Mouse (Mus musculus) cerebellum, adult 2 months (tissue): Measurements from ENCODE around the gene Gm3839. TPM values are rescaled to one million over a fixed set of nuclear protein-coding genes. Genes with fewer than 3 reads are reported as not detected.

ENCODE experiments used
- DNase-seq, 2 experiments: peaks; one replicate each; pipeline ENCODE4 v3.0.0; 2021
- H3K27ac ChIP-seq: fragments of 200-500 bp; 2 replicates; pipeline ENCODE4 v1.5.1; 2012; ENCODE audit warnings: low read length, control low read depth, inconsistent platforms; ENCODE audit not compliant: insufficient read depth
- H3K27me3 ChIP-seq: fragments of 200-500 bp; 2 replicates; pipeline ENCODE4 v1.6.1; 2012; ENCODE audit warnings: inconsistent platforms, mild to moderate bottlenecking, low read length, moderate library complexity; ENCODE audit not compliant: control insufficient read depth, insufficient read depth
- H3K4me1 ChIP-seq: fragments of 200-500 bp; 2 replicates; pipeline ENCODE4 v1.6.1; 2011; ENCODE audit warnings: low read length; ENCODE audit not compliant: control insufficient read depth, insufficient read depth
- H3K4me3 ChIP-seq: fragments of 200-500 bp; replicated peaks from 2 replicates; pipeline ENCODE3; 2011; ENCODE audit warnings: mild to moderate bottlenecking, low read depth, low read length, control low read depth; ENCODE audit not compliant: insufficient read depth
- CTCF ChIP-seq: fragments of 200-500 bp; IDR thresholded peaks from 2 replicates; pipeline ENCODE4 v1.5.1; 2011; ENCODE audit warnings: low read depth, mild to moderate bottlenecking, control low read depth, low read length, moderate library complexity, borderline replicate concordance; ENCODE audit not compliant: insufficient read depth
- POLR2A ChIP-seq: fragments of 200-500 bp; IDR thresholded peaks from 2 replicates; pipeline ENCODE4 v1.6.1; 2011; ENCODE audit warnings: low read length, control low read depth, borderline replicate concordance; ENCODE audit not compliant: insufficient read depth
- WGBS: fragments of 180-500 bp; shearing (Covaris S2); methylation state at CpG from one replicate; pipeline ENCODE4 v1.1.7; 2018; 5-methylcytosine and 5-hydroxymethylcytosine counted together
- polyA plus RNA-seq: library from polyadenylated mRNA; depleted of rRNA; stranded (reverse); fragments of >200 nt; gene quantifications from 2 replicates; pipeline ENCODE4 v1.2.3, GENCODE M21; 2012; rRNA removed

The Gm3839 gene
- polyA plus RNA-seq, 1 experiment = 1.1 TPM

DNA sequence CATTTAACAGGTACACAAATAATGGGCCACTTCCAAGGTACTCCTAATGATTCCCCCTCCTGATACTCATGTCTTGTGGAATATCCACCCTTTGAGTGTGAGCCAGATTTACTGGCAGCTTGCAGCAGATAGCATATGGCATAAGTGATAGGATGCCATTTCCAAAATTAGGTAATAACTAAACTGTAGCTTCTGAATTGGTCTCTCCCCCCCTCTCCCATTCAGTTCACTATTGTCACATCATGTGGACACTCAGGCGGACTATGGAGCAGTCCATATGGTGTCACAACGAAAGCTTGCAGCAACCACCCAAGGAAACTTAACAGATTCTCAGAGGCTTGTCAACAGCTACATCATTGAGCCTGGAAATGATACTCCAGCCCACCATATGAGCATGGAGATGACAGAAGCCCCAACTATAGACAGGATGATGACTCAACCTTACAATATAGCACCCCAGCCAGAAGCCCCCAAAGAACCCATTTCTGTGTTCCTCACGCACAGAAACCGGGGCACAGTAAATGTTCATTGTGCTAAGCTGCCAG is 99.3 kb downstream of the Gm3839 start:
- no peak overlapping the region for H3K27ac ChIP-seq
- TF ChIP-seq CTCF (no peak), POLR2A (no peak)
- H3K4me1 ChIP-seq = no peaks in the 10 kb centered on the region
- DNase-seq = peak in 1 of 2 experiments; percentile 12
- no peak overlapping the region for H3K4me3 ChIP-seq
- WGBS = 39% methylated on average over 4 of the region's 4 CpGs
- H3K27me3 ChIP-seq = no peaks in the 10 kb centered on the region

DNA sequence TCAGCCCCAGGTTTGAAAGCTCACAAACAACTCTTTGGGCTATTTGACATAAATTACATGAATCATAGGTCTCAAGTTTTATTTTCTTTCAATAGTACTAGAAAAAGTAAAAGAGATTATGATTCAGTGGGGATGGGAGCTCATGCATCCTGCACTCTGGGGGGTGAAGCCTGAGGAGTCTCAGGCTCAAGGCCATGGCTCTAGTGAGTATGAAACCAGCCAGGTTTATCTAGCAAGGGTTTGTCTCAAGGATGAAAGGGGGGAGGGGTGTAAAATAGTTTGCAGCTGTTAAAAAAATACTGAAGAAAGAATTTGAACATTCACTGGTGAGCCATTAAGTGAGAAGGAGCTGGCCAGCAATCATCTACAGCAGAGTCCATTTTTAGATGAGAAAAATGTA is 108.5 kb downstream of the Gm3839 start:
- no peaks in the 10 kb centered on the region for H3K4me1 ChIP-seq
- no peak overlapping the region for H3K27ac ChIP-seq
- H3K4me3 ChIP-seq = no peak overlapping the region
- H3K27me3 ChIP-seq = no peaks in the 10 kb centered on the region
- no peak for DNase-seq
- TF ChIP-seq CTCF (no peak), POLR2A (no peak)

DNA sequence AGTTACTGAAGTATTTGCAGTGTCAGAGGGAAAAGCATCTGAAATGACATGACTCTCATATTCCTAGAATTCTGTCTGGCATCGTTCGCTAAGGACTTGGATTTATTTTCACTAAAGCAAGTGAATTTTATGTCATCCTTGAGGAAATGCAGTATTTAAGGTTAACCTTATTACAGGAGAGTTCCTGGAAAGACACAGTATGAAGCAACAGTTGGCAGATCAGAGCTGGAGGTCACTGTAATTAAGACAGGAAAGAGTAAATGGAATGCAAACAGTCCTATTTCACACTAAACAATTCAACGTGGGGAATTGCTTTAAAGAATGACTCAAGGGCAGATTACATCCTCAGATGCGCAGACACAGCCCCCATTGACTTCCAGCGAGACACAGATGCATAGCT is 112.0 kb downstream of the Gm3839 start:
- Histone ChIP-seq H3K27me3 (no peaks in the 10 kb centered on the region), H3K4me3 (no peak overlapping the region), H3K27ac (no peak overlapping the region), H3K4me1 (no peaks in the 10 kb centered on the region)
- 74% methylated on average over 5 of the region's 5 CpGs for WGBS
- DNase-seq = no peak
- TF ChIP-seq POLR2A = no peak
- no peak for TF ChIP-seq CTCF

DNA sequence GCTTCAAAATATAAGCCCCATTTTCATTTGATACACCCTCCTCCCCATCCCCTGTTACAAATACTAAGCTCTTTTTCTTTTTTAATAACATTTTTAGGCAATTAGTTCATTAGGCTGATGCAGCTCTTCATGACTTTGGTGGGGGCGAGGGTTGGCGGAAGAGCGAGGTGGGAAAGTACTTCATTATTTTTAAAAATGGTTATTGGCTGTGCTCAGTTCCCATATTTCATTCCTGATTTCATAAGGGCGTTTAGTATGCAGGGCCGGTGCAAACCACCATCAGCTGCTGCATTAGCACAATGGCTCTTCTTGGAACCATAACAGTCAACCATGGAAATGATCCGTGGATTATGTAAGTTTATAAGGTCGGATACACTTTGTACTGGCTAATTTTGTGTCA is 124.4 kb downstream of the Gm3839 start:
- Histone ChIP-seq H3K27ac (no peak overlapping the region), H3K4me1 (no peaks in the 10 kb centered on the region), H3K27me3 (no peaks in the 10 kb centered on the region), H3K4me3 (no peak overlapping the region)
- DNase-seq = no peak
- no peak for TF ChIP-seq CTCF
- no peak for TF ChIP-seq POLR2A
- 83% methylated on average over 7 of the region's 7 CpGs for WGBS

Other genes starting within 250 kb of the Gm3839 start
- 6.5 and 10.5 TPM in 2 replicates for gene Fhit, start 194.7 kb downstream of the Gm3839 start, polyA plus RNA-seq
- gene Ptprg, start 196.8 kb upstream of the Gm3839 start, polyA plus RNA-seq = 22.0 and 24.4 TPM in 2 replicates